Mouse (Mus musculus) embryonic facial prominence, embryonic 14.5 days (tissue): ENCODE results near the gene Dll3. TPM values are rescaled to one million over a fixed set of nuclear protein-coding genes. Genes with fewer than 3 reads are reported as not detected.

Source experiments
- ATAC-seq: fragments of 200-750 bp; cut with Nextera tagmentation; 2 replicates; pipeline ENCODE4 v1.8.0; 2017; ENCODE audit warnings: low read depth, moderate number of reproducible peaks, moderate TSS enrichment
- DNase-seq: peaks from one replicate; pipeline ENCODE4 v3.0.0-alpha.2; 2015; ENCODE audit warnings: low spot score
- H3K27ac ChIP-seq: fragments of 300-500 bp; sonication (generic); replicated peaks from 2 replicates; pipeline ENCODE4 v1.5.1; 2014; ENCODE audit warnings: low read depth, mild to moderate bottlenecking, low read length, moderate library complexity
- H3K27me3 ChIP-seq: fragments of 300-500 bp; sonication (generic); replicated peaks from 2 replicates; pipeline ENCODE4 v1.6.1; 2014; ENCODE audit warnings: low read length; ENCODE audit not compliant: control insufficient read depth, insufficient read depth
- H3K36me3 ChIP-seq: fragments of 300-500 bp; sonication (generic); 2 replicates; pipeline ENCODE4 v1.6.1; 2014; ENCODE audit warnings: low read length, mixed read lengths; ENCODE audit not compliant: control insufficient read depth, insufficient read depth
- H3K4me1 ChIP-seq: fragments of 300-500 bp; sonication (generic); 2 replicates; pipeline ENCODE4 v1.6.1; 2014; ENCODE audit warnings: antibody characterized with exemption, low read length; ENCODE audit not compliant: control insufficient read depth, insufficient read depth
- H3K4me2 ChIP-seq: fragments of 300-500 bp; sonication (generic); 2 replicates; pipeline ENCODE4 v1.6.1; 2014; ENCODE audit warnings: low read depth, mild to moderate bottlenecking, low read length, moderate library complexity, mixed read lengths
- H3K4me3 ChIP-seq: fragments of 300-500 bp; sonication (generic); 2 replicates; pipeline ENCODE4 v1.5.1; 2014; ENCODE audit warnings: low read depth, mild to moderate bottlenecking, low read length
- H3K9ac ChIP-seq: fragments of 300-500 bp; sonication (generic); 2 replicates; pipeline ENCODE4 v1.6.1; 2014; ENCODE audit warnings: low read depth, mild to moderate bottlenecking, low read length, moderate library complexity, mixed read lengths
- H3K9me3 ChIP-seq: fragments of 300-500 bp; sonication (generic); 2 replicates; pipeline ENCODE4 v1.6.1; 2016; ENCODE audit warnings: low read length; ENCODE audit not compliant: control insufficient read depth
- WGBS: fragments of 180-500 bp; shearing (Covaris S2); extraction: QIAGEN DNeasy Blood & Tissue Kit; methylation state at CpG from one replicate; pipeline ENCODE4 v1.1.7; 2014; 5-methylcytosine and 5-hydroxymethylcytosine counted together
- polyA plus RNA-seq: library from polyadenylated mRNA; unstranded; fragments of >200 nt; fragmentation: Nextera tagmentation; extraction: Ambion mirVana; gene quantifications from 2 replicates; pipeline ENCODE4 v1.2.1, GENCODE M21; 2014

Gene Dll3
- polyA plus RNA-seq, 1 experiment from 2014 or later = 2.1 TPM

GRCm38 (mm10) chr7:28290638-28291590 is 11.1 kb downstream of the Dll3 start, which contains the start of gene Selenov:
TSS of gene Selenov (minus strand) at chr7:28291186.
- H3K9me3 ChIP-seq = no peaks in the 10 kb centered on the region
- DNase-seq = peak; percentile 55
- no peak within 1 kb of the TSS for H3K27ac ChIP-seq
- H3K4me3 ChIP-seq = peak within 1 kb of the TSS; percentile 30
- peak within 1 kb of the TSS; percentile 54 for H3K4me2 ChIP-seq
- H3K27me3 ChIP-seq = peaks cover 80% of the 10 kb centered on the region
- H3K4me1 ChIP-seq = no peaks in the 10 kb centered on the region; the same call in none of the 2 replicates
- WGBS = 1% methylated on average over 44 of the region's 52 CpGs
- H3K9ac ChIP-seq = peak within 1 kb of the TSS; percentile 34; the same call in 1 of the 2 replicates
- ATAC-seq = peak; percentile 41
- no peaks in the 10 kb centered on the region for H3K36me3 ChIP-seq

- 1% methylated on average over 14 of the region's 18 CpGs for whole genome bisulfite sequencing
- H3K27ac ChIP-seq = no peak overlapping the region
- H3K4me3 ChIP-seq = peak overlapping the region; percentile 30
- ATAC-seq = peak; percentile 7; the same call in 1 of the 2 replicates
- no peaks in the 10 kb centered on the region for H3K36me3 ChIP-seq
- H3K9me3 ChIP-seq = no peaks in the 10 kb centered on the region
- H3K4me2 ChIP-seq = peak overlapping the region; percentile 54
- peak overlapping the region; percentile 34; the same call in 1 of the 2 replicates for H3K9ac ChIP-seq
- no peaks in the 10 kb centered on the region; the same call in none of the 2 replicates for H3K4me1 ChIP-seq
- DNase-seq = peak; percentile 21
- H3K27me3 ChIP-seq = peaks cover 72% of the 10 kb centered on the region
These were observed 11.9 kb downstream of the Dll3 start for GRCm38 (mm10) chr7:28290165-28290564.

- Histone ChIP-seq H3K4me1 (peaks cover 7% of the 10 kb centered on the region; the same call in 1 of the 2 replicates), H3K9ac (no peak overlapping the region), H3K4me3 (no peak overlapping the region), H3K4me2 (no peak overlapping the region), H3K27ac (no peak overlapping the region), H3K36me3 (no peaks in the 10 kb centered on the region), H3K27me3 (no peaks in the 10 kb centered on the region), H3K9me3 (no peaks in the 10 kb centered on the region)
- WGBS = 75% methylated on average over 7 of the region's 7 CpGs
- ATAC-seq = no peak
- DNase-seq = no peak
These were observed 21.4 kb downstream of the Dll3 start for GRCm38 (mm10) chr7:28280630-28281029.

- WGBS = 81% methylated on average over 7 of the region's 7 CpGs
- ATAC-seq (no peak), DNase-seq (no peak)
- peak overlapping the region; percentile 76; the same call in 1 of the 2 replicates for H3K27ac ChIP-seq
- peak overlapping the region; percentile 87 for H3K4me2 ChIP-seq
- peak overlapping the region; percentile 73 for H3K4me3 ChIP-seq
- H3K27me3 ChIP-seq = no peaks in the 10 kb centered on the region
- peak overlapping the region; percentile 93 for H3K9ac ChIP-seq
- H3K4me1 ChIP-seq = peaks cover 7% of the 10 kb centered on the region; the same call in 1 of the 2 replicates
- no peaks in the 10 kb centered on the region for H3K9me3 ChIP-seq
- H3K36me3 ChIP-seq = peaks cover 6% of the 10 kb centered on the region; the same call in 1 of the 2 replicates
These were observed 23.8 kb downstream of the Dll3 start for GRCm38 (mm10) chr7:28278279-28278652.

- H3K27me3 ChIP-seq = no peaks in the 10 kb centered on the region
- ATAC-seq = peak; percentile 80
- peaks cover 7% of the 10 kb centered on the region; the same call in 1 of the 2 replicates for H3K4me1 ChIP-seq
- WGBS = 4% methylated on average over 36 of the region's 68 CpGs
- peaks cover 11% of the 10 kb centered on the region; the same call in 1 of the 2 replicates for H3K36me3 ChIP-seq
- peak within 1 kb of the TSS; percentile 93 for H3K9ac ChIP-seq
- H3K9me3 ChIP-seq = no peaks in the 10 kb centered on the region
- peak within 1 kb of the TSS; percentile 73 for H3K4me3 ChIP-seq
- peak within 1 kb of the TSS; percentile 87 for H3K4me2 ChIP-seq
- peak; percentile 94 for DNase-seq
- peak within 1 kb of the TSS; percentile 76; the same call in 1 of the 2 replicates for H3K27ac ChIP-seq
These were observed 24.3 kb downstream of the Dll3 start, which contains the start of gene Eid2b for GRCm38 (mm10) chr7:28277615-28278278. TSS of gene Eid2b (plus strand) at chr7:28277739.

GRCm38 (mm10) chr7:28277237-28277614 is 24.8 kb downstream of the Dll3 start:
- Histone ChIP-seq H3K36me3 (peaks cover 15% of the 10 kb centered on the region; the same call in 1 of the 2 replicates), H3K27me3 (no peaks in the 10 kb centered on the region), H3K9me3 (no peaks in the 10 kb centered on the region), H3K4me1 (peaks cover 7% of the 10 kb centered on the region; the same call in 1 of the 2 replicates), H3K9ac (no peak overlapping the region), H3K4me3 (peak overlapping the region; percentile 73; the same call in 1 of the 2 replicates), H3K4me2 (no peak overlapping the region), H3K27ac (no peak overlapping the region)
- WGBS = 60% methylated on average over 8 of the region's 8 CpGs
- ATAC-seq (no peak), DNase-seq (no peak)

GRCm38 (mm10) chr7:28271761-28272160 is 30.3 kb downstream of the Dll3 start:
- H3K36me3 ChIP-seq = peaks cover 32% of the 10 kb centered on the region
- no peaks in the 10 kb centered on the region for H3K27me3 ChIP-seq
- no peak overlapping the region for H3K9ac ChIP-seq
- no peaks in the 10 kb centered on the region for H3K9me3 ChIP-seq
- no peaks in the 10 kb centered on the region for H3K4me1 ChIP-seq
- DNase-seq (no peak), ATAC-seq (no peak)
- 68% methylated on average over 3 of the region's 3 CpGs for WGBS
- no peak overlapping the region for H3K4me3 ChIP-seq
- no peak overlapping the region for H3K4me2 ChIP-seq
- H3K27ac ChIP-seq = no peak overlapping the region

- ATAC-seq (no peak), DNase-seq (no peak)
- no peak overlapping the region for H3K27ac ChIP-seq
- no peak overlapping the region for H3K9ac ChIP-seq
- H3K4me3 ChIP-seq = peak overlapping the region; percentile 81; the same call in 1 of the 2 replicates
- H3K27me3 ChIP-seq = no peaks in the 10 kb centered on the region
- no peaks in the 10 kb centered on the region for H3K4me1 ChIP-seq
- 95% methylated on average over 12 of the region's 12 CpGs for WGBS
- H3K36me3 ChIP-seq = peaks cover 29% of the 10 kb centered on the region
- peak overlapping the region; percentile 70; the same call in 1 of the 2 replicates for H3K4me2 ChIP-seq
- no peaks in the 10 kb centered on the region for H3K9me3 ChIP-seq
These were observed 32.7 kb downstream of the Dll3 start for GRCm38 (mm10) chr7:28269355-28269754.
